8 mouse cellular contexts compared by ENCODE assay signal in genomic region chr1:177623304-177623726, GRCm38 (mm10).
DNase-seq lines count a peak whose midpoint lies in the region; ATAC-seq and TF ChIP-seq lines count a peak whose summit lies in the region.

No protein-coding gene starts in this region.

- no peak for TF ChIP-seq CTCF in thymus, adult 2 months (IDR thresholded peaks at IDR 0.05; ENCODE audit: borderline replicate concordance, control insufficient read depth, extremely low read depth, insufficient read depth, low read length, poor library complexity)

- H3K36me3 ChIP-seq in thymus, adult 2 months (ENCODE audit: control insufficient read depth, insufficient read depth, low read length), result no peaks in the 10 kb centered on the region

- no peaks in the 10 kb centered on the region for H3K4me1 ChIP-seq in thymus, adult 2 months (replicated peaks; ENCODE audit: control insufficient read depth, insufficient read depth, low read length)

- ATAC-seq in megakaryocyte progenitor cell, adult 5-6 weeks (replicated peaks; ENCODE audit: poor library complexity), result peak; percentile 49; the same call in 1 of the 2 replicates
- ATAC-seq in erythroblast, adult 5-6 weeks (replicated peaks; ENCODE audit: low FRiP score, poor library complexity, severe bottlenecking), result no peak

- 81% methylated on average over 6 of the region's 6 CpGs for WGBS in thymus, adult 2 months

- peak; percentile 94 for DNase-seq in Muller cell, postnatal 12 days (ENCODE audit: inconsistent ontology term)
- DNase-seq in adrenal gland, postnatal 25 days, result peak; percentile 10
- DNase-seq in heart, adult 9 months (ENCODE audit: low spot score in 2 of 2), result peak; percentile 75 to 86
- DNase-seq in kidney, postnatal 10 days, result peak; percentile 62
- DNase-seq in thymus, adult 2 months, result no peak
- no peak for DNase-seq in frontal cortex, adult 2 months (ENCODE audit: extremely low spot score in 1 of 2, low spot score in 1 of 2)

- no peaks in the 10 kb centered on the region for H3K27me3 ChIP-seq in thymus, adult 2 months (ENCODE audit: control insufficient read depth, insufficient read depth, low read length)

- no peak overlapping the region for H3K27ac ChIP-seq in thymus, adult 2 months (ENCODE audit: control insufficient read depth, insufficient read depth, low read length)

- no peak for TF ChIP-seq POLR2A in thymus, adult 2 months (IDR thresholded peaks at IDR 0.05; ENCODE audit: control insufficient read depth, extremely low read depth, insufficient read depth, low read length, poor library complexity)

- H3K4me3 ChIP-seq in thymus, adult 2 months (ENCODE audit: control insufficient read depth, insufficient read depth, low read length), result no peak overlapping the region

Comparison
In these comparisons a context has a peak if more than half of its experiments do, and no peak if none do; other contexts are left out.
1. DNase-seq: peak in Muller cell, postnatal 12 days (single experiment), adrenal gland, postnatal 25 days (single experiment), heart, adult 9 months (2 of 2) and kidney, postnatal 10 days (single experiment); none in thymus, adult 2 months (single experiment) and frontal cortex, adult 2 months (0 of 2).